ENCODE assay signal across 28 mouse cellular contexts in the genomic region with DNA sequence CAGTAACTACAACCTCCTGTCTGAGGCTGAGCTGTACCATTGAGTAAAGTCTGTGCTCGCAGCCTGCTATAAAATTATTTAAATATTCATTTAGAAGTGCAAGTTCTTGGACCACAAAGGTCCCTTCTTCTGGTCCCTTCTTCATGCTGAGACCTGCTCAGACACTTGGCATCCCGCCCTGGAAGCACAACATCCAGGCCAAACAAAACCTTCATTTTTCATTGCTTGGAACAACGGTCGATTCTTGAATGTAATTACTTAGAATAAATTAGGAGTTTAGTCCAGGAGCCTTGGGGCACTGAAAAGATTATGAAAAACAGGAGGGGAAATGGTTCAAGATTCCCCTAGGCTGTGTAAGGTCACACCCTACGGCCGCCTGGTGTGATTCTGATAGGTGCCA. TPM values are rescaled to one million over a fixed set of nuclear protein-coding genes. Genes with fewer than 3 reads are reported as not detected.
A peak's percentile ranks its signal among the peaks of the same experiment; 100 is the strongest.
DNase-seq lines count a peak whose midpoint lies in the region; ATAC-seq and TF ChIP-seq lines count a peak whose summit lies in the region.
"Had no signal": no experiment of that assay in that cellular context is flagged by ENCODE, and none has a peak within 500 bp of the region (broad histone marks: within the 10 kb centered on the region; RNA-seq: fewer than 3 reads in every experiment).

No protein-coding gene starts in this region.

- H3K36me3 ChIP-seq in forebrain, embryonic 14.5 days (ENCODE audit: control insufficient read depth, insufficient read depth, low read length): no peaks in the 10 kb centered on the region
- H3K36me3 ChIP-seq in forebrain, embryonic 12.5 days (replicated peaks): no peaks in the 10 kb centered on the region
- H3K36me3 ChIP-seq in limb, embryonic 14.5 days (ENCODE audit: control insufficient read depth, insufficient read depth, low read length): no peaks in the 10 kb centered on the region
- H3K36me3 ChIP-seq in intestine, embryonic 16.5 days (ENCODE audit: control insufficient read depth, insufficient read depth, low read length): no peaks in the 10 kb centered on the region; the same call in 1 of the 2 replicates
- H3K36me3 ChIP-seq: heart, embryonic 13.5 days; hindbrain, embryonic 15.5 days; lung, embryonic 15.5 days; midbrain, embryonic 10.5 days; neural tube, embryonic 12.5 days had no signal

- peaks cover 23% of the 10 kb centered on the region for H3K4me1 ChIP-seq in forebrain, embryonic 14.5 days (ENCODE audit: control insufficient read depth, insufficient read depth, low read length)
- peaks cover 38% of the 10 kb centered on the region for H3K4me1 ChIP-seq in forebrain, embryonic 12.5 days
- peaks cover 13% of the 10 kb centered on the region for H3K4me1 ChIP-seq in limb, embryonic 14.5 days (ENCODE audit: control insufficient read depth, insufficient read depth, low read length)
- peaks cover 13% of the 10 kb centered on the region for H3K4me1 ChIP-seq in intestine, embryonic 16.5 days (ENCODE audit: control insufficient read depth, insufficient read depth, low read length)

- H3K27ac ChIP-seq in forebrain, embryonic 14.5 days (ENCODE audit: low read depth, low read length): peak overlapping the region; percentile 6; the same call in 1 of the 2 replicates
- H3K27ac ChIP-seq in forebrain, embryonic 12.5 days: no peak overlapping the region
- H3K27ac ChIP-seq in limb, embryonic 14.5 days (replicated peaks; ENCODE audit: low read depth, low read length): no peak overlapping the region
- no peak overlapping the region for H3K27ac ChIP-seq in intestine, embryonic 16.5 days (ENCODE audit: low read length)
- H3K27ac ChIP-seq: gastrocnemius, adult 2 months; heart, adult 2 months; heart, embryonic 13.5 days; hindbrain, embryonic 15.5 days; lung, embryonic 15.5 days; midbrain, embryonic 10.5 days; neural tube, embryonic 12.5 days had no signal

- H3K9ac ChIP-seq in forebrain, embryonic 14.5 days (ENCODE audit: low read length): no peak overlapping the region
- no peak overlapping the region for H3K9ac ChIP-seq in forebrain, embryonic 12.5 days
- H3K9ac ChIP-seq in limb, embryonic 14.5 days (ENCODE audit: low read depth, low read length, severe bottlenecking): no peak overlapping the region
- no peak overlapping the region for H3K9ac ChIP-seq in intestine, embryonic 16.5 days (ENCODE audit: low read depth, low read length)
- H3K9ac ChIP-seq: heart, embryonic 13.5 days; hindbrain, embryonic 15.5 days; lung, embryonic 15.5 days; neural tube, embryonic 12.5 days had no signal

- ATAC-seq in forebrain, embryonic 14.5 days: no peak
- ATAC-seq in forebrain, embryonic 12.5 days (ENCODE audit: low FRiP score): no peak
- no peak for ATAC-seq in limb, embryonic 14.5 days (ENCODE audit: low FRiP score, low read depth)
- no peak for ATAC-seq in intestine, embryonic 16.5 days
- ATAC-seq: midbrain, embryonic 16.5 days; Patski had no signal

- DNase-seq in forebrain, embryonic 14.5 days (ENCODE audit: low spot score): peak; percentile 77
- peak; percentile 49 for DNase-seq in kidney, postnatal 14 days
- DNase-seq in kidney, adult 9 months: no peak
- DNase-seq in R1 (ENCODE audit: low read depth, low spot score): peak; percentile 31
- DNase-seq in limb, embryonic 14.5 days (ENCODE audit: low spot score): peak; percentile 42
- DNase-seq: adrenal gland, postnatal 14 days; cerebellum, adult 18-20 months; gastrocnemius, adult 2 months; gastrocnemius, postnatal 36 days; heart, adult 2 months; heart, postnatal 10 days; kidney, adult 8-10 months; kidney, postnatal 36 days; right cerebral cortex, adult 18-20 months; spleen, adult 18-20 months; thymus, adult 2 months; thymus, postnatal 36 days had no signal

- H3K4me3 ChIP-seq in forebrain, embryonic 14.5 days (ENCODE audit: low read depth, low read length): no peak overlapping the region
- no peak overlapping the region for H3K4me3 ChIP-seq in forebrain, embryonic 12.5 days (replicated peaks)
- H3K4me3 ChIP-seq in limb, embryonic 14.5 days (replicated peaks; ENCODE audit: low read length): no peak overlapping the region
- no peak overlapping the region for H3K4me3 ChIP-seq in intestine, embryonic 16.5 days (ENCODE audit: low read length)
- H3K4me3 ChIP-seq: erythroblast, embryonic 14.5 days; gastrocnemius, adult 2 months; heart, adult 2 months; heart, embryonic 13.5 days; hindbrain, embryonic 15.5 days; lung, embryonic 15.5 days; midbrain, embryonic 10.5 days; myocyte; neural tube, embryonic 12.5 days had no signal

- no peak for TF ChIP-seq POLR2A in limb, embryonic 14.5 days (IDR thresholded peaks at IDR 0.05; ENCODE audit: borderline replicate concordance, extremely low read depth, insufficient read depth, insufficient read length)

- H3K9me3 ChIP-seq in forebrain, embryonic 14.5 days (replicated peaks; ENCODE audit: control insufficient read depth, low read length): no peaks in the 10 kb centered on the region
- H3K9me3 ChIP-seq in forebrain, embryonic 12.5 days: no peaks in the 10 kb centered on the region
- no peaks in the 10 kb centered on the region for H3K9me3 ChIP-seq in limb, embryonic 14.5 days (ENCODE audit: control insufficient read depth, low read length)
- H3K9me3 ChIP-seq in intestine, embryonic 16.5 days (ENCODE audit: control insufficient read depth, low read length): no peaks in the 10 kb centered on the region
- H3K9me3 ChIP-seq: hindbrain, embryonic 15.5 days; lung, embryonic 15.5 days; midbrain, embryonic 10.5 days; neural tube, embryonic 12.5 days had no signal

- 24% methylated on average over 6 of the region's 6 CpGs for WGBS in forebrain, embryonic 14.5 days
- 47% methylated on average over 6 of the region's 6 CpGs for WGBS in forebrain, embryonic 12.5 days
- 27% methylated on average over 6 of the region's 6 CpGs for WGBS in limb, embryonic 14.5 days
- 72% methylated on average over 6 of the region's 6 CpGs for WGBS in intestine, embryonic 16.5 days

- H3K4me2 ChIP-seq in forebrain, embryonic 14.5 days (ENCODE audit: low read length): no peak overlapping the region
- no peak overlapping the region for H3K4me2 ChIP-seq in forebrain, embryonic 12.5 days
- no peak overlapping the region for H3K4me2 ChIP-seq in limb, embryonic 14.5 days (replicated peaks; ENCODE audit: low read depth, low read length, severe bottlenecking)
- no peak overlapping the region for H3K4me2 ChIP-seq in intestine, embryonic 16.5 days (ENCODE audit: low read depth, low read length)
- H3K4me2 ChIP-seq: heart, embryonic 13.5 days; hindbrain, embryonic 15.5 days; lung, embryonic 15.5 days; neural tube, embryonic 12.5 days had no signal

- H3K27me3 ChIP-seq in forebrain, embryonic 14.5 days (replicated peaks; ENCODE audit: control insufficient read depth, insufficient read depth, low read length): no peaks in the 10 kb centered on the region
- H3K27me3 ChIP-seq in forebrain, embryonic 12.5 days: no peaks in the 10 kb centered on the region
- no peaks in the 10 kb centered on the region for H3K27me3 ChIP-seq in limb, embryonic 14.5 days (ENCODE audit: control insufficient read depth, insufficient read depth, low read length)
- H3K27me3 ChIP-seq in intestine, embryonic 16.5 days (replicated peaks; ENCODE audit: control insufficient read depth, insufficient read depth, low read length): no peaks in the 10 kb centered on the region
- H3K27me3 ChIP-seq: heart, embryonic 13.5 days; hindbrain, embryonic 15.5 days; lung, embryonic 15.5 days; neural tube, embryonic 12.5 days; Patski had no signal

RNA-seq across cellular contexts. Expression of gene Enc1, which starts 5.0 kb away (rescaled TPM):
- 89.5 and 96.5 TPM in 2 replicates for polyA plus RNA-seq in forebrain, embryonic 14.5 days (2014; fragmentation: Nextera tagmentation; extraction: Ambion mirVana)
- 23.9 and 26.9 TPM in 2 replicates for polyA plus RNA-seq in forebrain, embryonic 12.5 days (2016; fragmentation: Nextera tagmentation; extraction: Ambion mirVana)
- 33.5 and 40.7 TPM in 2 replicates for polyA plus RNA-seq in limb, embryonic 14.5 days (2012; rRNA removed)
- 8.9 and 12.1 TPM in 2 replicates for polyA plus RNA-seq in limb, embryonic 14.5 days (2014; fragmentation: Nextera tagmentation; extraction: Ambion mirVana)
- polyA plus RNA-seq in intestine, embryonic 16.5 days (2015; fragmentation: Nextera tagmentation; extraction: Ambion mirVana): 5.8 and 6.1 TPM in 2 replicates

RNA-seq across cellular contexts. Expression of gene Hexb, which starts 37.8 kb away (rescaled TPM):
- 38.0 and 41.9 TPM in 2 replicates for polyA plus RNA-seq in forebrain, embryonic 14.5 days (2014; fragmentation: Nextera tagmentation; extraction: Ambion mirVana)
- 18.4 and 20.6 TPM in 2 replicates for polyA plus RNA-seq in forebrain, embryonic 12.5 days (2016; fragmentation: Nextera tagmentation; extraction: Ambion mirVana)
- polyA plus RNA-seq in limb, embryonic 14.5 days (2012; rRNA removed): 46.3 and 50.7 TPM in 2 replicates
- polyA plus RNA-seq in limb, embryonic 14.5 days (2014; fragmentation: Nextera tagmentation; extraction: Ambion mirVana): 60.1 and 60.5 TPM in 2 replicates
- 142 and 184 TPM in 2 replicates for polyA plus RNA-seq in intestine, embryonic 16.5 days (2015; fragmentation: Nextera tagmentation; extraction: Ambion mirVana)
